19 mouse cellular contexts compared by ENCODE assay signal in genomic region chr7:139741246-139741903, GRCm38 (mm10). TPM values are rescaled to one million over a fixed set of nuclear protein-coding genes. Genes with fewer than 3 reads are reported as not detected.
DNase-seq lines count a peak whose midpoint lies in the region; ATAC-seq and TF ChIP-seq lines count a peak whose summit lies in the region.
"Had no signal": no experiment of that assay in that cellular context is flagged by ENCODE, and none has a peak within 500 bp of the region (broad histone marks: within the 10 kb centered on the region; RNA-seq: fewer than 3 reads in every experiment).

No protein-coding gene starts in this region.

- H3K27me3 ChIP-seq in liver, postnatal 0 days (ENCODE audit: insufficient read depth, low read length): no peaks in the 10 kb centered on the region
- no peaks in the 10 kb centered on the region for H3K27me3 ChIP-seq in midbrain, embryonic 13.5 days
- H3K27me3 ChIP-seq: CH12.LX had no signal

- no peak overlapping the region for H3K27ac ChIP-seq in liver, postnatal 0 days (ENCODE audit: low read depth)
- H3K27ac ChIP-seq in midbrain, embryonic 13.5 days: no peak overlapping the region
- H3K27ac ChIP-seq: liver, embryonic 14.5 days; macrophage; stomach, postnatal 0 days had no signal

- no peaks in the 10 kb centered on the region for H3K4me1 ChIP-seq in liver, postnatal 0 days (ENCODE audit: insufficient read depth)
- H3K4me1 ChIP-seq in midbrain, embryonic 13.5 days (replicated peaks): no peaks in the 10 kb centered on the region

- no peak for TF ChIP-seq EP300 in liver, postnatal 0 days (IDR thresholded peaks at IDR 0.05; ENCODE audit: low read depth)

- TF ChIP-seq CTCF in liver, postnatal 0 days (IDR thresholded peaks at IDR 0.05; ENCODE audit: low read depth): no peak

- H3K36me3 ChIP-seq in liver, postnatal 0 days (replicated peaks; ENCODE audit: insufficient read depth, low read length): no peaks in the 10 kb centered on the region
- H3K36me3 ChIP-seq in midbrain, embryonic 13.5 days: no peaks in the 10 kb centered on the region

- H3K4me2 ChIP-seq in liver, postnatal 0 days (ENCODE audit: low read depth, low read length): no peak overlapping the region
- no peak overlapping the region for H3K4me2 ChIP-seq in midbrain, embryonic 13.5 days (replicated peaks)
- H3K4me2 ChIP-seq: heart, embryonic 11.5 days had no signal

- H3K4me3 ChIP-seq in liver, postnatal 0 days (ENCODE audit: low read depth, low read length): no peak overlapping the region
- no peak overlapping the region for H3K4me3 ChIP-seq in midbrain, embryonic 13.5 days (replicated peaks)
- H3K4me3 ChIP-seq: erythroblast, embryonic 14.5 days had no signal

- no peaks in the 10 kb centered on the region for H3K9me3 ChIP-seq in liver, postnatal 0 days (ENCODE audit: low read length)
- 0 out of 2 replicates have a peak, but pooled peaks cover 3% of the 10 kb centered on the region for H3K9me3 ChIP-seq in midbrain, embryonic 13.5 days

- no peak overlapping the region for H3K9ac ChIP-seq in liver, postnatal 0 days (replicated peaks)
- no peak overlapping the region for H3K9ac ChIP-seq in midbrain, embryonic 13.5 days (replicated peaks)
- H3K9ac ChIP-seq: liver, embryonic 14.5 days had no signal

- peak; percentile 31 for DNase-seq in Muller cell, postnatal 12 days (ENCODE audit: inconsistent ontology term)
- peak; percentile 70 for DNase-seq in ZHBTc4 (ENCODE audit: low read depth, low spot score)
- DNase-seq in layer of hippocampus, adult 9-10 months (ENCODE audit: low spot score): peak; percentile 52
- peak; percentile 66 for DNase-seq in right cerebral cortex, adult 18-20 months
- no peak for DNase-seq in liver, postnatal 0 days
- no peak for DNase-seq in cerebellum, postnatal 10 days
- DNase-seq: adrenal gland, postnatal 14 days; cerebellum, adult 18-20 months; gastrocnemius, postnatal 25 days; kidney, adult 18-20 months; spleen, adult 18-20 months had no signal

- ATAC-seq in liver, postnatal 0 days: no peak
- ATAC-seq in midbrain, embryonic 13.5 days: no peak
- ATAC-seq: midbrain, embryonic 16.5 days had no signal

- WGBS in liver, postnatal 0 days (ENCODE audit: insufficient replicate concordance): 61% methylated on average over 13 of the region's 13 CpGs
- WGBS in midbrain, embryonic 13.5 days: 76% methylated on average over 13 of the region's 13 CpGs

RNA-seq across cellular contexts. Expression of gene Cfap46, which starts 57.8 kb away (rescaled TPM):
- polyA plus RNA-seq in liver, postnatal 0 days (2015; fragmentation: Nextera tagmentation; extraction: Ambion mirVana): not detected in 2 replicates
- 1.1 and 1.6 TPM in 2 replicates for polyA plus RNA-seq in midbrain, embryonic 13.5 days (2015; fragmentation: Nextera tagmentation; extraction: Ambion mirVana)
- polyA plus RNA-seq: erythroblast, embryonic 14.5 days; heart, embryonic 11.5 days; liver, embryonic 14.5 days; macrophage had no signal

Comparison
In these comparisons a context has a peak if more than half of its experiments do, and no peak if none do; other contexts are left out.
1. DNase-seq: peak in Muller cell, postnatal 12 days (single experiment), ZHBTc4 (single experiment), layer of hippocampus, adult 9-10 months (single experiment) and right cerebral cortex, adult 18-20 months (single experiment); none in liver, postnatal 0 days (single experiment) and cerebellum, postnatal 10 days (0 of 2).